Mouse (Mus musculus): ENCODE results near the gene Chd4. TPM values are rescaled to one million over a fixed set of nuclear protein-coding genes. Genes with fewer than 3 reads are reported as not detected.

Chd4 gene
- total and polyA plus RNA-seq, 3 experiments, result 93.0 to 232 (median 173) TPM

GRCm38 (mm10) chr6:125152212-125153017 lies 56.6 kb downstream of the Chd4 start:
- DNase-seq (ENCODE audit: low read depth, low spot score), result peak; percentile 93
- no peaks in the 10 kb centered on the region for H3K27me3 ChIP-seq (ENCODE audit: control insufficient read depth in 1 of 2, insufficient read depth in 2 of 2, low read length in 2 of 2)
- H3K4me1 ChIP-seq (ENCODE audit: control insufficient read depth in 1 of 2, insufficient read depth in 2 of 2, low read length in 2 of 2), result peaks cover 0 to 35% of the 10 kb centered on the region in 2 experiments; a peak in 3 of 4 replicates
- peak overlapping the region; percentile 81 to 87 for H3K4me3 ChIP-seq (ENCODE audit: control insufficient read depth in 1 of 2, insufficient read depth in 1 of 2, low read depth in 2 of 2, low read length in 2 of 2)
- peak overlapping the region; percentile 93 for H3K9ac ChIP-seq (ENCODE audit: control insufficient read depth, low read depth, low read length, poor library complexity, severe bottlenecking)
- peak overlapping the region; percentile 96 for H3K27ac ChIP-seq (ENCODE audit: control insufficient read depth, low read depth, low read length)
- peaks cover 0 to 22% of the 10 kb centered on the region in 2 experiments; a peak in 2 of 4 replicates for H3K36me3 ChIP-seq (ENCODE audit: control insufficient read depth in 1 of 2, insufficient read depth in 2 of 2, low read length in 2 of 2)
- no peaks in the 10 kb centered on the region for H3K9me3 ChIP-seq (replicated peaks; ENCODE audit: insufficient read depth, low read length)
- peaks cover 49% of the 10 kb centered on the region for H3K79me2 ChIP-seq (ENCODE audit: control insufficient read depth, insufficient read depth, low read length, poor library complexity)
- TF ChIP-seq NRF1 (IDR thresholded peaks at IDR 0.05; ENCODE audit: insufficient read depth, low read depth, low read length, poor library complexity, severe bottlenecking), result peak; percentile 83
- TF ChIP-seq MAFK (IDR thresholded peaks at IDR 0.05; ENCODE audit: borderline replicate concordance, low read depth, low read length), result no peak
- TF ChIP-seq MEF2A (IDR thresholded peaks at IDR 0.05; ENCODE audit: extremely low read depth, insufficient replicate concordance, low read depth, low read length, poor library complexity, severe bottlenecking), result no peak
- TF ChIP-seq SMC3 (IDR thresholded peaks at IDR 0.05; ENCODE audit: low read depth, low read length), result no peak
- TF ChIP-seq CHD2 (IDR thresholded peaks at IDR 0.05; ENCODE audit: low read length), result no peak
- TF ChIP-seq CTCF (IDR thresholded peaks at IDR 0.05 in 2 of 3, conservative IDR thresholded peaks at IDR 0.05 in 1 of 3; ENCODE audit: control insufficient read depth in 1 of 3, insufficient read depth in 1 of 3, low read depth in 2 of 3, low read length in 3 of 3, poor library complexity in 1 of 3, severe bottlenecking in 1 of 3), result no peak
- TF ChIP-seq POLR2AphosphoS2 (IDR thresholded peaks at IDR 0.05; ENCODE audit: low read length), result no peak; the same call in 1 of the 2 replicates
- TF ChIP-seq BHLHE40 (IDR thresholded peaks at IDR 0.05; ENCODE audit: borderline replicate concordance, low read depth, low read length), result no peak
- TF ChIP-seq MXI1 (IDR thresholded peaks at IDR 0.05; ENCODE audit: low read depth, low read length), result peak; percentile 97
- TF ChIP-seq ZMIZ1 (IDR thresholded peaks at IDR 0.05; ENCODE audit: low read depth, low read length), result 0 out of 2 replicates have a peak, but pooled peaks have one; percentile 47
- peak; percentile 98 for TF ChIP-seq ETS1 (IDR thresholded peaks at IDR 0.05; ENCODE audit: low read depth, low read length)
- TF ChIP-seq KAT2A (conservative IDR thresholded peaks at IDR 0.05; ENCODE audit: low read depth, low read length), result peak; percentile 30
- no peak for TF ChIP-seq UBTF (IDR thresholded peaks at IDR 0.05; ENCODE audit: borderline replicate concordance, insufficient read depth, low read depth, low read length)
- TF ChIP-seq ELF1 (IDR thresholded peaks at IDR 0.05; ENCODE audit: low read depth, low read length), result no peak
- no peak for TF ChIP-seq E2F4 (IDR thresholded peaks at IDR 0.05; ENCODE audit: borderline replicate concordance, low read depth, low read length)
- peak; percentile 33 for TF ChIP-seq RCOR1 (IDR thresholded peaks at IDR 0.05; ENCODE audit: low read depth, low read length)
- peak; percentile 83 for TF ChIP-seq GATA1 (IDR thresholded peaks at IDR 0.05; ENCODE audit: low read depth, low read length)
- peak; percentile 77 to 90 for TF ChIP-seq EP300 (IDR thresholded peaks at IDR 0.05; ENCODE audit: low read depth in 1 of 2, low read length in 2 of 2)
- TF ChIP-seq TAL1 (IDR thresholded peaks at IDR 0.05; ENCODE audit: low read length), result peak; percentile 49
- TF ChIP-seq HCFC1 (IDR thresholded peaks at IDR 0.05; ENCODE audit: low read depth, low read length), result no peak; the same call in 1 of the 2 replicates
- peak; percentile 85 for TF ChIP-seq TCF12 (IDR thresholded peaks at IDR 0.05; ENCODE audit: low read depth, low read length)
- no peak for TF ChIP-seq JUND (IDR thresholded peaks at IDR 0.05; ENCODE audit: low read depth, low read length)
- TF ChIP-seq MYB (IDR thresholded peaks at IDR 0.05; ENCODE audit: low read depth, low read length), result peak; percentile 93
- TF ChIP-seq RAD21 (IDR thresholded peaks at IDR 0.05; ENCODE audit: low read depth, low read length), result no peak
- peak; percentile 76 for TF ChIP-seq TBP (IDR thresholded peaks at IDR 0.05; ENCODE audit: low read depth, low read length)
- peak; percentile 70 for TF ChIP-seq SIN3A (IDR thresholded peaks at IDR 0.05; ENCODE audit: low read length)
- peak; percentile 41 to 69; a peak in 3 of 4 replicates for TF ChIP-seq POLR2A (IDR thresholded peaks at IDR 0.05; ENCODE audit: control insufficient read depth in 1 of 2, insufficient read depth in 1 of 2, low read depth in 1 of 2, low read length in 2 of 2, poor library complexity in 1 of 2)
- peak; percentile 97 for TF ChIP-seq MAX (IDR thresholded peaks at IDR 0.05; ENCODE audit: low read length)
- peak; percentile 46; the same call in 1 of the 2 replicates for TF ChIP-seq USF1 (IDR thresholded peaks at IDR 0.05; ENCODE audit: low read depth, low read length)
- peak; percentile 62; the same call in 1 of the 2 replicates for TF ChIP-seq MAZ (IDR thresholded peaks at IDR 0.05; ENCODE audit: low read depth, low read length)
- TF ChIP-seq ZKSCAN1 (IDR thresholded peaks at IDR 0.05; ENCODE audit: low read depth, low read length), result no peak
- no peak for TF ChIP-seq USF2 (IDR thresholded peaks at IDR 0.05; ENCODE audit: borderline replicate concordance in 1 of 2, insufficient read depth in 1 of 2, low read depth in 1 of 2, low read length in 2 of 2)
- TF ChIP-seq MYC (IDR thresholded peaks at IDR 0.05; ENCODE audit: low read depth, low read length), result peak; percentile 98
- 0 out of 2 replicates have a peak, but pooled peaks have one; percentile 71 for TF ChIP-seq CHD1 (IDR thresholded peaks at IDR 0.05; ENCODE audit: low read depth, low read length)
- no peak for TF ChIP-seq POLR2AphosphoS5 (IDR thresholded peaks at IDR 0.05; ENCODE audit: borderline replicate concordance, low read depth, low read length)
